Mouse (Mus musculus): Measurements from ENCODE around the gene Lgals3bp. TPM values are rescaled to one million over a fixed set of nuclear protein-coding genes. Genes with fewer than 3 reads are reported as not detected.

The Lgals3bp gene
- polyA plus RNA-seq, 1 experiment from 2014 or later, result 2.8 TPM

DNA sequence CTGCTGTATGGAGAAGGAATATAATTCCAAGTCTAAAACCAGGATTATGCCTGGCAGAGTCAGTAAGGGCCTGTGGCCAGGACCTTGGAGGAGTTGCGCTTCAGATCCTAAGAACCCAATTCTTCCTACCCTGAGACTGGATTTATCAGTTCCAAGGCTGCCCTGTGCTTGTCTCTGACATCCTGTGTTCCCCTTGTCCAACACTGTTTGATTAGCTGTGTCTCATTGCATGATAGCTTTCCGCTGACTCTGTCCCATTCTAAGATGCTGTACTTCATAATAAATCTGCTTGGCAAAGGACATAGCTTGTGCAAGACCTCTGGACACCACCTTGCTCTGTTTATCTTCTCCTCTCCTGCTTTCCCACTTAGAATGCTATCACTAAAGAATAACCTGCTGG is 54.5 kb downstream of the Lgals3bp start:
- Histone ChIP-seq H3K4me1 (replicated peaks; ENCODE audit: control insufficient read depth, insufficient read depth, low read length) (peaks cover 25% of the 10 kb centered on the region), H3K36me3 (ENCODE audit: control insufficient read depth, insufficient read depth) (no peaks in the 10 kb centered on the region), H3K4me2 (ENCODE audit: low read length) (no peak overlapping the region), H3K9ac (replicated peaks; ENCODE audit: low read depth, low read length) (no peak overlapping the region), H3K9me3 (ENCODE audit: control insufficient read depth, low read length) (no peaks in the 10 kb centered on the region), H3K4me3 (replicated peaks; ENCODE audit: low read length) (no peak overlapping the region), H3K27ac (ENCODE audit: low read length) (no peak overlapping the region), H3K27me3 (replicated peaks; ENCODE audit: control insufficient read depth, insufficient read depth, low read length) (no peaks in the 10 kb centered on the region)
- no peak for ATAC-seq
- 88% methylated on average over 2 of the region's 2 CpGs for WGBS

DNA sequence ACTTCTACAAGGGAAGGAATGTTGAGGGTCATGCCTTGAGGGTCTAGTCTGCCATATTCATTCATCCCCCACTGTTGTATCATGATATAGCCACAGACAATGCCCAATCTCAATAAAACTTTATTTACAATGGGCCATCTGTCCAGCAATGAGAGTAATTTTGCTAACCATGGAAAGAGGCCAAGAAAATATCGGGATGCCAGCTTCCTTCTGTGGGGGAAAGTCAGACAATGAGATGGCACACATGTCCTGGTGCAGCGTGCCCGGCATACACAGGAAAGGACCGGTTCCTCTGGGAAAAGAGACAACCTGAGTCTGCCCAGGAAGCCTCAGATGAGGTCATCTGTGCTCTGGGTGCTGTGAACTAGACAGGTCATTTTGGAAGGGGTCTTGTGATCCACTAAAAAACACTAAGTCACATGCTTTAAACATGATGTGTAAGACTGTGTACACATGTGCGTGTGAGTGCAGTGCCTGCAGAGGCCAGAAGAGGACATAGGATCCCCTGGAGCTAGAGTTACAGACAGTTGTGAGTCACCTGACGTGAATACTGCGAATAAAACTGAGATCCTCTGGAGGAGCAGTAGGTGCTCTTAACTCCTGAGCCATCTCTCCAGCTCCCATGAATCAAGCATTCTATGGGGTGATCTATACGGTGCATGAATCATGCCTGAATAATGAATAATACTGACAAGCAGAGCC is 55.3 kb downstream of the Lgals3bp start:
- no peak overlapping the region for H3K4me3 ChIP-seq (replicated peaks; ENCODE audit: low read length)
- ATAC-seq, result no peak
- H3K4me2 ChIP-seq (ENCODE audit: low read length), result no peak overlapping the region
- no peaks in the 10 kb centered on the region for H3K9me3 ChIP-seq (ENCODE audit: control insufficient read depth, low read length)
- WGBS, result 72% methylated on average over 8 of the region's 8 CpGs
- H3K27ac ChIP-seq (ENCODE audit: low read length), result no peak overlapping the region
- peaks cover 26% of the 10 kb centered on the region for H3K4me1 ChIP-seq (replicated peaks; ENCODE audit: control insufficient read depth, insufficient read depth, low read length)
- no peaks in the 10 kb centered on the region for H3K36me3 ChIP-seq (ENCODE audit: control insufficient read depth, insufficient read depth)
- H3K27me3 ChIP-seq (replicated peaks; ENCODE audit: control insufficient read depth, insufficient read depth, low read length), result no peaks in the 10 kb centered on the region
- H3K9ac ChIP-seq (replicated peaks; ENCODE audit: low read depth, low read length), result no peak overlapping the region

DNA sequence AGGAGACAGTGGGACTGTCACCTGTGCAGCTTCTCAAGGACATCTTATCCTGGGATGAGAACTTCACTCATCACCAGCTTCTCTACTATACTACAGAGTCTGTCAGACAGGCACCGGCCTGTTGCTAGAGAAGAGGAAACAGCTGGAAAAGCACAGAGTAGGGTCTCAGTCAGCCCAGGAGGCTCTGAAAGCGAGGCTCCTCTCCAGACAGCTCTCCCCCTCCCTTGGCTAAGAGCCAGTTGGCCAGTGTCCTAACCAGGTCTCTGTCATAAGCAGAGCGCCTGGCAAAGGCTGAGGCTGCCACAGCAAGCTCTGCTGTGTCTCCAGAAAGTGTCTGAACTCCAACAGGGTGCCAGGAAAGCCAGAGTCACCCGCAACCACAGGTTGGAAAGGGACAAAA is 56.2 kb downstream of the Lgals3bp start:
- no peak overlapping the region for H3K4me3 ChIP-seq (replicated peaks; ENCODE audit: low read length)
- peak; percentile 38 for ATAC-seq
- no peak overlapping the region for H3K27ac ChIP-seq (ENCODE audit: low read length)
- no peak overlapping the region for H3K9ac ChIP-seq (replicated peaks; ENCODE audit: low read depth, low read length)
- H3K4me1 ChIP-seq (replicated peaks; ENCODE audit: control insufficient read depth, insufficient read depth, low read length), result peaks cover 26% of the 10 kb centered on the region
- no peaks in the 10 kb centered on the region for H3K9me3 ChIP-seq (ENCODE audit: control insufficient read depth, low read length)
- H3K4me2 ChIP-seq (ENCODE audit: low read length), result no peak overlapping the region
- no peaks in the 10 kb centered on the region for H3K27me3 ChIP-seq (replicated peaks; ENCODE audit: control insufficient read depth, insufficient read depth, low read length)
- 44% methylated on average over 4 of the region's 4 CpGs for WGBS
- H3K36me3 ChIP-seq (ENCODE audit: control insufficient read depth, insufficient read depth), result no peaks in the 10 kb centered on the region

DNA sequence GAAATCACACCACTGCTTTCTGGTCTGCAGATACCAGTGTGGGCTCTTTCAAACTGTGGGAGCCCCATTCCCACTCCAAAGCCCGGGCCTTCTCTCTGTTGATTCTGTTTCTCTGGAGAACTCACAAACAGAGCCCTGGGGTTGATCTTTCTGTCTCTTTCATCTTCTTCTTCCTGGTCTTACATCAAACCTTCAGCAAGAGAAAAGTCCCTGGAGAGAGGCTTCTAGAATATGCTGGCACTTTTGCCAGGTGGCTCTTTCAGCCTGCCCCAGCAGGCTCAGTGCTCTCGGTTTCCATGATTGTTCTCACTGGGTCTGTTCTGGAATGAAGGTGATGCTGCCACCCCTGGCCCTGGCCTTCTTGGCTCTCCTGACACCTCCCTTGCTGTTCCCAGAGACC is 58.3 kb downstream of the Lgals3bp start:
- no peak for ATAC-seq
- Histone ChIP-seq H3K4me2 (ENCODE audit: low read length) (no peak overlapping the region), H3K4me3 (replicated peaks; ENCODE audit: low read length) (no peak overlapping the region), H3K9ac (replicated peaks; ENCODE audit: low read depth, low read length) (no peak overlapping the region), H3K4me1 (replicated peaks; ENCODE audit: control insufficient read depth, insufficient read depth, low read length) (peaks cover 26% of the 10 kb centered on the region), H3K9me3 (ENCODE audit: control insufficient read depth, low read length) (no peaks in the 10 kb centered on the region), H3K27ac (ENCODE audit: low read length) (no peak overlapping the region), H3K36me3 (ENCODE audit: control insufficient read depth, insufficient read depth) (no peaks in the 10 kb centered on the region), H3K27me3 (replicated peaks; ENCODE audit: control insufficient read depth, insufficient read depth, low read length) (no peaks in the 10 kb centered on the region)
- WGBS, result 74% methylated on average over 2 of the region's 2 CpGs

Other genes with a start within 250 kb of the Lgals3bp start
- gene Cyth1, start 153.5 kb downstream of the Lgals3bp start, polyA plus RNA-seq (2015; fragmentation: Nextera tagmentation; extraction: Ambion mirVana), result 32.1 and 35.2 TPM in 2 replicates
- gene Usp36, start 111.8 kb downstream of the Lgals3bp start, polyA plus RNA-seq (2015; fragmentation: Nextera tagmentation; extraction: Ambion mirVana), result 15.8 and 20.2 TPM in 2 replicates
- gene Cep295nl, start 59.6 kb downstream of the Lgals3bp start, polyA plus RNA-seq (2015; fragmentation: Nextera tagmentation; extraction: Ambion mirVana), result 0.14 and 0.35 TPM in 2 replicates
- gene Timp2, start 46.4 kb downstream of the Lgals3bp start, polyA plus RNA-seq (2015; fragmentation: Nextera tagmentation; extraction: Ambion mirVana), result 79.8 and 79.9 TPM in 2 replicates
- gene Cant1, start 17.0 kb upstream of the Lgals3bp start, polyA plus RNA-seq (2015; fragmentation: Nextera tagmentation; extraction: Ambion mirVana), result 26.0 and 27.3 TPM in 2 replicates
- 3.2 and 3.3 TPM in 2 replicates for gene C1qtnf1, start 26.1 kb upstream of the Lgals3bp start, polyA plus RNA-seq (2015; fragmentation: Nextera tagmentation; extraction: Ambion mirVana)
- gene Engase, start 74.7 kb upstream of the Lgals3bp start, polyA plus RNA-seq (2015; fragmentation: Nextera tagmentation; extraction: Ambion mirVana), result 6.7 and 7.1 TPM in 2 replicates

All from forebrain, embryonic 16.5 days (tissue).